Mouse (Mus musculus): ENCODE data around the gene Cacnb4. TPM values are rescaled to one million over a fixed set of nuclear protein-coding genes. Genes with fewer than 3 reads are reported as not detected.

Gene Cacnb4
- polyA plus RNA-seq, 1 experiment from 2014 or later = 18.0 TPM

- H3K9ac ChIP-seq (replicated peaks; ENCODE audit: low read length) = no peak overlapping the region
- H3K36me3 ChIP-seq (ENCODE audit: control insufficient read depth, insufficient read depth, low read length) = no peaks in the 10 kb centered on the region
- H3K4me3 ChIP-seq (replicated peaks; ENCODE audit: low read depth, low read length) = no peak overlapping the region
- H3K27me3 ChIP-seq (ENCODE audit: control insufficient read depth, insufficient read depth, low read length) = no peaks in the 10 kb centered on the region
- no peak for DNase-seq
- H3K4me1 ChIP-seq (ENCODE audit: control insufficient read depth, insufficient read depth, low read length) = no peaks in the 10 kb centered on the region
- no peak overlapping the region for H3K4me2 ChIP-seq (ENCODE audit: low read length)
- no peaks in the 10 kb centered on the region for H3K9me3 ChIP-seq (ENCODE audit: control insufficient read depth, low read length)
- 66% methylated on average over 13 of the region's 13 CpGs for WGBS
- ATAC-seq (ENCODE audit: low FRiP score, low TSS enrichment) = no peak
- no peak overlapping the region for H3K27ac ChIP-seq (replicated peaks; ENCODE audit: low read depth, low read length)
Measured at GRCm38 (mm10) chr2:52492867-52493266, 183.8 kb downstream of the Cacnb4 start.

GRCm38 (mm10) chr2:52489840-52490239 lies 186.8 kb downstream of the Cacnb4 start:
- H3K4me3 ChIP-seq (replicated peaks; ENCODE audit: low read depth, low read length) = no peak overlapping the region
- ATAC-seq (ENCODE audit: low FRiP score, low TSS enrichment) (no peak), DNase-seq (no peak)
- H3K4me2 ChIP-seq (ENCODE audit: low read length) = no peak overlapping the region
- H3K27ac ChIP-seq (replicated peaks; ENCODE audit: low read depth, low read length) = no peak overlapping the region
- H3K9ac ChIP-seq (replicated peaks; ENCODE audit: low read length) = no peak overlapping the region
- no peaks in the 10 kb centered on the region for H3K27me3 ChIP-seq (ENCODE audit: control insufficient read depth, insufficient read depth, low read length)
- H3K36me3 ChIP-seq (ENCODE audit: control insufficient read depth, insufficient read depth, low read length) = no peaks in the 10 kb centered on the region
- H3K4me1 ChIP-seq (ENCODE audit: control insufficient read depth, insufficient read depth, low read length) = no peaks in the 10 kb centered on the region
- WGBS = 39% methylated on average over 1 of the region's 1 CpGs
- no peaks in the 10 kb centered on the region for H3K9me3 ChIP-seq (ENCODE audit: control insufficient read depth, low read length)

- WGBS = 89% methylated on average over 5 of the region's 5 CpGs
- no peak overlapping the region for H3K27ac ChIP-seq (replicated peaks; ENCODE audit: low read depth, low read length)
- H3K9ac ChIP-seq (replicated peaks; ENCODE audit: low read length) = no peak overlapping the region
- H3K36me3 ChIP-seq (ENCODE audit: control insufficient read depth, insufficient read depth, low read length) = no peaks in the 10 kb centered on the region
- no peaks in the 10 kb centered on the region for H3K9me3 ChIP-seq (ENCODE audit: control insufficient read depth, low read length)
- H3K4me2 ChIP-seq (ENCODE audit: low read length) = no peak overlapping the region
- DNase-seq (no peak), ATAC-seq (ENCODE audit: low FRiP score, low TSS enrichment) (no peak)
- no peak overlapping the region for H3K4me3 ChIP-seq (replicated peaks; ENCODE audit: low read depth, low read length)
- H3K4me1 ChIP-seq (ENCODE audit: control insufficient read depth, insufficient read depth, low read length) = no peaks in the 10 kb centered on the region
- no peaks in the 10 kb centered on the region for H3K27me3 ChIP-seq (ENCODE audit: control insufficient read depth, insufficient read depth, low read length)
Measured at GRCm38 (mm10) chr2:52483496-52483895, 193.1 kb downstream of the Cacnb4 start.

GRCm38 (mm10) chr2:52480476-52480875 lies 196.2 kb downstream of the Cacnb4 start:
- no peaks in the 10 kb centered on the region for H3K27me3 ChIP-seq (ENCODE audit: control insufficient read depth, insufficient read depth, low read length)
- WGBS = 91% methylated on average over 8 of the region's 8 CpGs
- DNase-seq = no peak
- no peak for ATAC-seq (ENCODE audit: low FRiP score, low TSS enrichment)
- no peak overlapping the region for H3K9ac ChIP-seq (replicated peaks; ENCODE audit: low read length)
- H3K27ac ChIP-seq (replicated peaks; ENCODE audit: low read depth, low read length) = no peak overlapping the region
- no peak overlapping the region for H3K4me2 ChIP-seq (ENCODE audit: low read length)
- no peaks in the 10 kb centered on the region for H3K9me3 ChIP-seq (ENCODE audit: control insufficient read depth, low read length)
- peaks cover 19% of the 10 kb centered on the region; the same call in 1 of the 2 replicates for H3K36me3 ChIP-seq (ENCODE audit: control insufficient read depth, insufficient read depth, low read length)
- no peak overlapping the region for H3K4me3 ChIP-seq (replicated peaks; ENCODE audit: low read depth, low read length)
- no peaks in the 10 kb centered on the region for H3K4me1 ChIP-seq (ENCODE audit: control insufficient read depth, insufficient read depth, low read length)

- no peak for ATAC-seq (ENCODE audit: low FRiP score, low TSS enrichment)
- peaks cover 35% of the 10 kb centered on the region for H3K36me3 ChIP-seq (ENCODE audit: control insufficient read depth, insufficient read depth, low read length)
- H3K27ac ChIP-seq (replicated peaks; ENCODE audit: low read depth, low read length) = no peak overlapping the region
- no peak overlapping the region for H3K9ac ChIP-seq (replicated peaks; ENCODE audit: low read length)
- H3K4me2 ChIP-seq (ENCODE audit: low read length) = no peak overlapping the region
- WGBS = 88% methylated on average over 5 of the region's 5 CpGs
- H3K4me1 ChIP-seq (ENCODE audit: control insufficient read depth, insufficient read depth, low read length) = no peaks in the 10 kb centered on the region
- no peaks in the 10 kb centered on the region for H3K9me3 ChIP-seq (ENCODE audit: control insufficient read depth, low read length)
- H3K27me3 ChIP-seq (ENCODE audit: control insufficient read depth, insufficient read depth, low read length) = no peaks in the 10 kb centered on the region
- no peak for DNase-seq
- H3K4me3 ChIP-seq (replicated peaks; ENCODE audit: low read depth, low read length) = no peak overlapping the region
Measured at GRCm38 (mm10) chr2:52478501-52478900, 198.1 kb downstream of the Cacnb4 start.

GRCm38 (mm10) chr2:52477550-52477907 lies 199.1 kb downstream of the Cacnb4 start:
- Histone ChIP-seq H3K36me3 (ENCODE audit: control insufficient read depth, insufficient read depth, low read length) (peaks cover 38% of the 10 kb centered on the region), H3K9ac (replicated peaks; ENCODE audit: low read length) (no peak overlapping the region), H3K27ac (replicated peaks; ENCODE audit: low read depth, low read length) (no peak overlapping the region), H3K4me3 (replicated peaks; ENCODE audit: low read depth, low read length) (no peak overlapping the region), H3K4me2 (ENCODE audit: low read length) (no peak overlapping the region), H3K4me1 (ENCODE audit: control insufficient read depth, insufficient read depth, low read length) (no peaks in the 10 kb centered on the region), H3K27me3 (ENCODE audit: control insufficient read depth, insufficient read depth, low read length) (no peaks in the 10 kb centered on the region), H3K9me3 (ENCODE audit: control insufficient read depth, low read length) (no peaks in the 10 kb centered on the region)
- no peak for DNase-seq
- no peak for ATAC-seq (ENCODE audit: low FRiP score, low TSS enrichment)
- 92% methylated on average over 13 of the region's 13 CpGs for WGBS

- Histone ChIP-seq H3K4me1 (ENCODE audit: control insufficient read depth, insufficient read depth, low read length) (no peaks in the 10 kb centered on the region), H3K9ac (replicated peaks; ENCODE audit: low read length) (no peak overlapping the region), H3K4me2 (ENCODE audit: low read length) (no peak overlapping the region), H3K27ac (replicated peaks; ENCODE audit: low read depth, low read length) (no peak overlapping the region), H3K27me3 (ENCODE audit: control insufficient read depth, insufficient read depth, low read length) (no peaks in the 10 kb centered on the region), H3K36me3 (ENCODE audit: control insufficient read depth, insufficient read depth, low read length) (peaks cover 38% of the 10 kb centered on the region), H3K4me3 (replicated peaks; ENCODE audit: low read depth, low read length) (no peak overlapping the region), H3K9me3 (ENCODE audit: control insufficient read depth, low read length) (no peaks in the 10 kb centered on the region)
- DNase-seq (no peak), ATAC-seq (ENCODE audit: low FRiP score, low TSS enrichment) (no peak)
- WGBS = 79% methylated on average over 13 of the region's 13 CpGs
Measured at GRCm38 (mm10) chr2:52476801-52477549, 199.7 kb downstream of the Cacnb4 start.

GRCm38 (mm10) chr2:52475854-52476253 lies 200.8 kb downstream of the Cacnb4 start:
- H3K4me2 ChIP-seq (ENCODE audit: low read length) = no peak overlapping the region
- no peaks in the 10 kb centered on the region for H3K9me3 ChIP-seq (ENCODE audit: control insufficient read depth, low read length)
- H3K4me3 ChIP-seq (replicated peaks; ENCODE audit: low read depth, low read length) = no peak overlapping the region
- H3K27ac ChIP-seq (replicated peaks; ENCODE audit: low read depth, low read length) = no peak overlapping the region
- DNase-seq (no peak), ATAC-seq (ENCODE audit: low FRiP score, low TSS enrichment) (no peak)
- no peaks in the 10 kb centered on the region for H3K4me1 ChIP-seq (ENCODE audit: control insufficient read depth, insufficient read depth, low read length)
- H3K9ac ChIP-seq (replicated peaks; ENCODE audit: low read length) = no peak overlapping the region
- peaks cover 38% of the 10 kb centered on the region for H3K36me3 ChIP-seq (ENCODE audit: control insufficient read depth, insufficient read depth, low read length)
- H3K27me3 ChIP-seq (ENCODE audit: control insufficient read depth, insufficient read depth, low read length) = no peaks in the 10 kb centered on the region
- 95% methylated on average over 4 of the region's 4 CpGs for WGBS

- Histone ChIP-seq H3K27me3 (ENCODE audit: control insufficient read depth, insufficient read depth, low read length) (no peaks in the 10 kb centered on the region), H3K4me3 (replicated peaks; ENCODE audit: low read depth, low read length) (no peak overlapping the region), H3K4me1 (ENCODE audit: control insufficient read depth, insufficient read depth, low read length) (no peaks in the 10 kb centered on the region), H3K9ac (replicated peaks; ENCODE audit: low read length) (no peak overlapping the region), H3K9me3 (ENCODE audit: control insufficient read depth, low read length) (no peaks in the 10 kb centered on the region), H3K27ac (replicated peaks; ENCODE audit: low read depth, low read length) (no peak overlapping the region), H3K4me2 (ENCODE audit: low read length) (no peak overlapping the region), H3K36me3 (ENCODE audit: control insufficient read depth, insufficient read depth, low read length) (peaks cover 38% of the 10 kb centered on the region)
- WGBS = 93% methylated on average over 11 of the region's 11 CpGs
- ATAC-seq (ENCODE audit: low FRiP score, low TSS enrichment) (no peak), DNase-seq (no peak)
Measured at GRCm38 (mm10) chr2:52474570-52474969, 202.1 kb downstream of the Cacnb4 start.
